Comparison of ENCODE assay signal across 11 mouse cellular contexts in the genomic region with DNA sequence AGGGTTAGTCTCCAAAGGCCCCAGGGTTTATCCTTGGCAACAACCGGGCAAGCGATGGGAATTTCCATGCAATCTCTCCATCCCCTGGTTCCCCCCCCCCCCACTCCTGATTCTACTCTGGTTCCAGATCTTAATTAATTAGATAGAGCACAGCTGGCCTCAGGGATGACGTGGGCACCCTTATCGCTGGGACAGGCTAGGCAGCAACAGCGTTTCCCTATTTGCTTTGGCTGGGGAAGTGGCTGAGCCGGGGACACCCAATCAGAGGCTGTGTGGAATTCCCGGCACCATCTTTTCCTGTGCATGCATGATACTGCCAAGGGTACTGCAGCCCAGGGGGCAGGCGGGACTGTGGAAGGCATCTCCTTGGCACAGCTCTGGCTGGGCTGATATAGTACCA. TPM values are rescaled to one million over a fixed set of nuclear protein-coding genes. Genes with fewer than 3 reads are reported as not detected.
DNase-seq lines count a peak whose midpoint lies in the region; ATAC-seq and TF ChIP-seq lines count a peak whose summit lies in the region.
"Had no signal": no experiment of that assay in that cellular context is flagged by ENCODE, and none has a peak within 500 bp of the region (broad histone marks: within the 10 kb centered on the region; RNA-seq: fewer than 3 reads in every experiment).

No protein-coding gene starts in this region.

- no peak overlapping the region for H3K9ac ChIP-seq in forebrain, embryonic 13.5 days
- no peak overlapping the region for H3K9ac ChIP-seq in forebrain, embryonic 15.5 days (replicated peaks)
- no peak overlapping the region for H3K9ac ChIP-seq in lung, postnatal 0 days (replicated peaks; ENCODE audit: low read depth)
- no peak overlapping the region for H3K9ac ChIP-seq in heart, embryonic 16.5 days (ENCODE audit: low read length)
- H3K9ac ChIP-seq: embryonic facial prominence, embryonic 12.5 days had no signal

- peaks cover 32% of the 10 kb centered on the region for H3K4me1 ChIP-seq in forebrain, embryonic 13.5 days
- H3K4me1 ChIP-seq in forebrain, embryonic 15.5 days, result peaks cover 31% of the 10 kb centered on the region
- no peaks in the 10 kb centered on the region for H3K4me1 ChIP-seq in lung, postnatal 0 days (ENCODE audit: insufficient read depth, low read depth, low read length)
- peaks cover 9% of the 10 kb centered on the region for H3K4me1 ChIP-seq in heart, embryonic 16.5 days (ENCODE audit: control insufficient read depth, insufficient read depth, low read length)

- no peak overlapping the region for H3K27ac ChIP-seq in forebrain, embryonic 13.5 days
- no peak overlapping the region for H3K27ac ChIP-seq in forebrain, embryonic 15.5 days (replicated peaks)
- H3K27ac ChIP-seq in lung, postnatal 0 days (ENCODE audit: low read length), result no peak overlapping the region
- no peak overlapping the region for H3K27ac ChIP-seq in heart, embryonic 16.5 days (ENCODE audit: low read length)
- H3K27ac ChIP-seq: embryonic facial prominence, embryonic 12.5 days had no signal

- H3K4me3 ChIP-seq in forebrain, embryonic 13.5 days, result no peak overlapping the region
- H3K4me3 ChIP-seq in forebrain, embryonic 15.5 days, result no peak overlapping the region
- no peak overlapping the region for H3K4me3 ChIP-seq in lung, postnatal 0 days (ENCODE audit: low read depth, low read length)
- no peak overlapping the region for H3K4me3 ChIP-seq in heart, embryonic 16.5 days (ENCODE audit: low read length)
- H3K4me3 ChIP-seq: embryonic facial prominence, embryonic 12.5 days; myocyte had no signal

- ATAC-seq in forebrain, embryonic 13.5 days, result no peak
- ATAC-seq in forebrain, embryonic 15.5 days (replicated peaks), result no peak
- 0 out of 2 replicates have a peak, but pooled peaks have one; percentile 6 for ATAC-seq in lung, postnatal 0 days
- ATAC-seq in heart, embryonic 16.5 days (replicated peaks; ENCODE audit: extremely low read depth, insufficient read depth, low FRiP score), result peak; percentile 33; the same call in 1 of the 2 replicates

- no peak for TF ChIP-seq EP300 in lung, postnatal 0 days (IDR thresholded peaks at IDR 0.05)

- H3K9me3 ChIP-seq in forebrain, embryonic 13.5 days (replicated peaks), result no peaks in the 10 kb centered on the region
- no peaks in the 10 kb centered on the region for H3K9me3 ChIP-seq in forebrain, embryonic 15.5 days
- H3K9me3 ChIP-seq in lung, postnatal 0 days (ENCODE audit: low read length), result no peaks in the 10 kb centered on the region
- H3K9me3 ChIP-seq in heart, embryonic 16.5 days (replicated peaks; ENCODE audit: control insufficient read depth, low read length), result no peaks in the 10 kb centered on the region
- H3K9me3 ChIP-seq: embryonic facial prominence, embryonic 12.5 days had no signal

- peak; percentile 19; the same call in 1 of the 2 replicates for TF ChIP-seq CTCF in lung, postnatal 0 days (IDR thresholded peaks at IDR 0.05)

- peaks cover 24% of the 10 kb centered on the region for H3K36me3 ChIP-seq in forebrain, embryonic 13.5 days (ENCODE audit: poor library complexity, severe bottlenecking)
- peaks cover 3% of the 10 kb centered on the region; the same call in 1 of the 2 replicates for H3K36me3 ChIP-seq in forebrain, embryonic 15.5 days
- H3K36me3 ChIP-seq in lung, postnatal 0 days (ENCODE audit: insufficient read depth, low read length), result no peaks in the 10 kb centered on the region
- H3K36me3 ChIP-seq in heart, embryonic 16.5 days (ENCODE audit: control insufficient read depth, insufficient read depth), result 0 out of 2 replicates have a peak, but pooled peaks cover 4% of the 10 kb centered on the region

- 83% methylated on average over 8 of the region's 8 CpGs for WGBS in forebrain, embryonic 13.5 days
- 70% methylated on average over 8 of the region's 8 CpGs for WGBS in forebrain, embryonic 15.5 days
- 59% methylated on average over 8 of the region's 8 CpGs for WGBS in lung, postnatal 0 days
- 72% methylated on average over 8 of the region's 8 CpGs for WGBS in heart, embryonic 16.5 days

- H3K4me2 ChIP-seq in forebrain, embryonic 13.5 days, result peak overlapping the region; percentile 84; the same call in 1 of the 2 replicates
- H3K4me2 ChIP-seq in forebrain, embryonic 15.5 days (replicated peaks), result no peak overlapping the region
- no peak overlapping the region for H3K4me2 ChIP-seq in lung, postnatal 0 days (replicated peaks; ENCODE audit: low read depth, low read length)
- no peak overlapping the region for H3K4me2 ChIP-seq in heart, embryonic 16.5 days (ENCODE audit: low read depth, low read length)
- H3K4me2 ChIP-seq: embryonic facial prominence, embryonic 12.5 days had no signal

- no peak for DNase-seq in lung, postnatal 0 days (ENCODE audit: low spot score)
- DNase-seq in lung, postnatal 14 days, result no peak
- DNase-seq in kidney, postnatal 36 days, result peak; percentile 55 to 62
- DNase-seq in urinary bladder, postnatal 14 days (ENCODE audit: low spot score), result no peak
- DNase-seq in yolk sac, embryonic 10.5 days (ENCODE audit: low spot score), result no peak
- DNase-seq: gastrocnemius, postnatal 10 days had no signal

- H3K27me3 ChIP-seq in forebrain, embryonic 13.5 days, result peaks cover 4% of the 10 kb centered on the region
- 0 out of 2 replicates have a peak, but pooled peaks cover 3% of the 10 kb centered on the region for H3K27me3 ChIP-seq in forebrain, embryonic 15.5 days
- H3K27me3 ChIP-seq in lung, postnatal 0 days (replicated peaks; ENCODE audit: insufficient read depth, low read length), result no peaks in the 10 kb centered on the region
- no peaks in the 10 kb centered on the region for H3K27me3 ChIP-seq in heart, embryonic 16.5 days (ENCODE audit: control insufficient read depth, insufficient read depth, low read length)

RNA-seq across cellular contexts. Expression of a gene that starts 2.7 kb away (rescaled TPM):
- polyA plus RNA-seq in forebrain, embryonic 13.5 days (2015; fragmentation: Nextera tagmentation; extraction: Ambion mirVana), result 65.3 and 75.9 TPM in 2 replicates
- polyA plus RNA-seq in forebrain, embryonic 15.5 days (2015; fragmentation: Nextera tagmentation; extraction: Ambion mirVana), result 95.8 and 96.3 TPM in 2 replicates
- polyA plus RNA-seq in lung, postnatal 0 days (2015; fragmentation: Nextera tagmentation; extraction: Ambion mirVana), result 30.9 and 31.2 TPM in 2 replicates
- 41.4 and 46.4 TPM in 2 replicates for polyA plus RNA-seq in heart, embryonic 16.5 days (2015; fragmentation: Nextera tagmentation; extraction: Ambion mirVana)

RNA-seq across cellular contexts. Expression of a gene that starts 29.7 kb away (rescaled TPM):
- polyA plus RNA-seq in forebrain, embryonic 13.5 days (2015; fragmentation: Nextera tagmentation; extraction: Ambion mirVana), result 222 and 245 TPM in 2 replicates
- 297 and 299 TPM in 2 replicates for polyA plus RNA-seq in forebrain, embryonic 15.5 days (2015; fragmentation: Nextera tagmentation; extraction: Ambion mirVana)
- polyA plus RNA-seq in lung, postnatal 0 days (2015; fragmentation: Nextera tagmentation; extraction: Ambion mirVana), result 140 and 148 TPM in 2 replicates
- polyA plus RNA-seq in heart, embryonic 16.5 days (2015; fragmentation: Nextera tagmentation; extraction: Ambion mirVana), result 150 and 158 TPM in 2 replicates

Comparison
In these comparisons a context has a peak if more than half of its experiments do, and no peak if none do; other contexts are left out.
1. ATAC-seq: peak in lung, postnatal 0 days (single experiment) and heart, embryonic 16.5 days (single experiment); none in forebrain, embryonic 13.5 days (single experiment) and forebrain, embryonic 15.5 days (single experiment).
2. DNase-seq: peak in kidney, postnatal 36 days (2 of 2); none in lung, postnatal 0 days (single experiment), lung, postnatal 14 days (single experiment), urinary bladder, postnatal 14 days (single experiment) and yolk sac, embryonic 10.5 days (single experiment).